Mouse (Mus musculus): Measurements from ENCODE around the gene Zic5.
A peak's percentile ranks its signal among the peaks of the same experiment; 100 is the strongest.

Gene Zic5

DNA sequence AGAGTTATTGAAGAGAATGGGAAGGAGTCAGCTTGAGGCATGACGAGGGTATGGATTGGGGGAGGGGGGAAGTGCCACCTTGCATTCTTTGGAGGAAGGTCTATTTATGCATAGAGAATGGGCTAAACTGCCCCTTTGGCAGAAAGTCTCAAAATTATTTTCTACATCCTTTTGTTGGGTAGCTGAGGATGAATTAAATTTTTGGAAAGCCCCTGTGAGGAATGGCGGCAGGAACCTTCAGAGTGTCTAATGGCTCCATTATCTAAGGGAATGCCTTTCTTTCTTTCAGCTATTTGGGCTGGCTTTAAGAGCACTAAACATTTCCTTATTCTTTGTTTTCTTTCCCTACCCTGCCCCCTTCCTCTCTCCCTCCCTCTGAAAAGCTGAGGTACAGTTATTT is 14.9 kb upstream of the Zic5 start:
- DNase-seq (ENCODE audit: low read depth, low spot score) = peak; percentile 43

DNA sequence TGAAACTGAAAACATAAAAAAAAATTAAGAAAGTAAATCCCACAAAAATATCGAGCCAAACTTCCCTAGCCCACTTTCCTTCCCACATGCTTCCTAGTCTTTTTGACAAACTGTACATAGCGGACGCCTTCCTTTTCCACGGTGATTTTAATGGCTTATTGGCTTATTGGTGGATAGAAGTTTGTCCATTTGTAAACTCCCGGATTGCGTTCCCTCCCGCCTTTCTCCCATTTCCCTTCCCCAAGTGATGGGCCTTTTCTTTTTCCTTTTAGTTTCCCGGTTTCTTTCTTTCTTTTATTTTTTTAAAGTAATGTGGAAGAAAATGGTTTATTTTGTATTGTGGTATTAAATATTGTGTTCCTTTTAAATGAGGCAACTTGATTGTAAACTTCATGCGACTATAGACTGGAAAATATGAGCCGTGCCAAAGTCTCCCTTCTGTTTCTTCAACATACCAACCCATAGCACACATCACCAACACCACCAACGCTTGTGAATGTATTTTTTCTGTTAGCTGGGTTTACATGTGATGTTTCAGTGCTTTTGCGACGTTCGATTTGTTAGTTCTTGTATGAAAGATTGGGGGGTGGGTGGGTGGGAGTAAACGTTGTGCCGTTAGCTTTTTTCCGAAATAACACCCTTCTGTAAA is 14.1 kb upstream of the Zic5 start:
- DNase-seq (ENCODE audit: low read depth, low spot score) = no peak

DNA sequence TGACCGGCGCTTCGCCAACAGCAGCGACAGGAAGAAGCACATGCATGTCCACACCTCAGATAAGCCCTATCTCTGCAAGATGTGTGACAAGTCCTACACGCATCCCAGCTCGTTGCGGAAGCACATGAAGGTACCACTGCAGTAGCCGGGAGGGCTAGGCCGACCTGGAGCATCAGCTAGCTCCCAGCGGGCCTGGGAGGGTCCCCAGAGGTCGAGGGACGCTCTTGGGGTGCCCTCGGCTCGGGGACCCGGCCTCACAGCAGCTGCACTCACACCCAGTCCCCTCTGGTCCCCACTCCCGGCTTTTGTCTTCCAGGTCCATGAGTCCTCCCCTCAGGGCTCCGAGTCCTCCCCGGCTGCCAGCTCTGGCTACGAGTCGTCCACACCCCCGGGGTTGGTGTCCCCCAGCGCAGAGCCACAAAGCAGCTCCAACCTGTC is 13.1 kb upstream of the Zic5 start:
- peak; percentile 61 for DNase-seq (ENCODE audit: low read depth, low spot score)

DNA sequence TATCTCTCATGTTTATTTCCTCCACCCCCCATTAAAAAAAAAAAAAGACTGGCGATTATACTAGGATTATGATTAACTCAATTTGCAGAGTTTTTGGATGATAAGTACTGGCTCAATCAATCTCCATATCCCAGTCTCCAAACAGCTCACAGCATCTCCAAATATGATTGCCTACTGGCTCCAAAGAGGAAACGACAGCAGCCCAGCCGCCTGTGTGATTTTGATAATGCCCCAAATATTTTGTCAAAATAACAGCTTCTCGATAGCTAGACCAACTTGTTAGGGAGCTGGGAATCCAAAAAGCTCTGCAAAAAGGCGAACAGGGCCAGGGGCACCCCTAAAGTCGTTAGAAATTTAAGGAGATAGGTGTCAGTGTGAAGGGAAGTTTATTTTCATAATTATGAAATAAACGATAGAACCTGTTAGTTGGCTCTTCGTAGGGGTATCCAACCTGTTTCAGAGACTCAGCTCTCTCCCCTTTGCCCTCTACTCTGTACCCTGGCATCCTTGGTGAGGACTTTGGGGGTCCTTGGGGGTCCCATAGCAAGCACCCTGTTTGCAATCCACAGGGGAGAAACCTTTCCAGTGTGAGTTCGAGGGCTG is 12.6 kb upstream of the Zic5 start:
- DNase-seq (ENCODE audit: low read depth, low spot score) = no peak

DNA sequence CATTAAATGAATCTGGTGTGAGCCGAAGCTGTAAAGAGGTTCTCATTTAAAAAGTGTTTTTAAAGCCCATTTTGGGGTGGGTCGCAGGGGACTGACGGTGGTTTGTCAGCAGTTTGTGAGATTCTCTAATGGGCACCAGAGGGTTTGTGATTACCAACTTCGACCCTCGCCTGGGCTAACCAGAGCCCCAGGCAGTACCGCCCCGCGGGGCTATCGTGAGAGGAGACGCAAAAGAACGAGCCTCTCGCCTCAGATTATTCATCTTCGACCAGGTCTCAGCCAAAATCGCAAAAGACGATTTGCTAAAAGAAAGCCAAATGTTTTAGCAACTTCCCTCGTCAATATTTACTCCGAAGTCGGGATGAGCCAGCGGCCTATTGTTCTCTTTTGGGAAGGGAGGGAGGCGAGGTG is 11.8 kb upstream of the Zic5 start:
- no peak for DNase-seq (ENCODE audit: low read depth, low spot score)

DNA sequence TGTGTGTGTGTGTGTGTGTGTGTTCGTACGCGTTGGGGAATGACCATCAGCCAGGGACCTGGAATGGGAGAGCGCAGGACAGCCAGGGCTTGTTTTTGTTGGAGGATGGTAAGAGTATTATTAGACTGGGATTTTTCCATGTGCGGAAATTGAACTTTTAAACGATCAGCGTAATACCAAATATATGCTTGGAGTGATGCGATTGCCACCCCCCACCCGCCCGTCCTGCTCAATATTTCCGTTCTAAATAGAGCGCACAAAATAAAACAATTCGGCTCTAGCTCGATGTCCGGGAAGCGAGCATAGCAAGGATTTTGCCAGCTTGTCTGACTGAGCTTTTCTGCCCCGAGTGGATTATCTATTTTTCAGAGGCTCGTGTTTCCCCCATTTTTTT is 11.3 kb upstream of the Zic5 start:
- no peak for DNase-seq (ENCODE audit: low read depth, low spot score)

DNA sequence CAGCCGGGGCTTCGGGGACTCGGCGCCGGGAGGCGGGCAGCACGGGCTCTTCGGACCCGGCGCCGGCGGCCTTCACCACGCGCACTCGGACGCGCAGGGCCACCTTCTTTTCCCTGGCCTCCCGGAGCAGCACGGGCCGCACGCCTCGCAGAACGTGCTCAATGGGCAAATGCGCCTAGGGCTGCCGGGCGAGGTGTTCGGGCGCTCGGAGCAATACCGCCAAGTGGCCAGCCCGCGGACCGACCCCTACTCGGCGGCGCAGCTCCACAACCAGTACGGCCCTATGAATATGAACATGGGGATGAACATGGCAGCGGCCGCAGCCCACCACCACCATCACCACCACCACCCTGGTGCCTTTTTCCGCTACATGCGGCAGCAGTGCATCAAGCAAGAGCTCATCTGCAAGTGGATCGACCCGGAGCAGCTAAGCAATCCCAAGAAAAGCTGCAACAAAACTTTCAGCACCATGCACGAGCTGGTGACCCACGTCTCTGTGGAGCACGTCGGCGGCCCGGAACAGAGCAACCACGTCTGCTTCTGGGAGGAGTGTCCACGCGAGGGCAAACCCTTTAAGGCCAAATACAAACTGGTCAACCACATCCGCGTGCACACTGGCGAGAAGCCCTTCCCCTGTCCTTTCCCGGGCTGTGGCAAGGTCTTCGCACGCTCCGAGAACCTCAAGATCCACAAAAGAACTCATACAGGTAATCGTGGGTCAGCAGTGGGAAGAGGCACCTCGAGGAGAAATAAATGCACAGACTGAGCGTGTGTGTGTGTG is 10.8 kb upstream of the Zic5 start:
- DNase-seq (ENCODE audit: low read depth, low spot score) = peak; percentile 59

DNA sequence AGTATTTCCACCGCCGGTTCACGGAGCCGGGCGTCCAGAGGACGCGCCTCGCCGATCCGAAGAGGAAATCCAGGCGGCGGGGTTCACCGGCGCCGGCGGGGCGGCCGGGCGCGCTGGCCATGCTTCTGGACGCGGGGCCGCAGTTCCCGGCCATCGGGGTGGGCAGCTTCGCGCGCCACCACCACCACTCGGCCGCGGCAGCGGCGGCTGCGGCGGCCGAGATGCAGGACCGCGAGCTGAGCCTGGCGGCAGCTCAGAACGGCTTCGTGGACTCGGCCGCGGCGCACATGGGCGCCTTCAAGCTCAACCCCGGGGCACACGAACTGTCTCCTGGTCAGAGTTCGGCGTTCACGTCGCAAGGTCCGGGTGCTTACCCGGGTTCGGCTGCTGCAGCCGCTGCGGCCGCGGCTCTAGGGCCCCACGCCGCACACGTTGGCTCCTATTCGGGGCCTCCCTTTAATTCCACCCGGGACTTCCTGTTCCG is 10.1 kb upstream of the Zic5 start:
- DNase-seq (ENCODE audit: low read depth, low spot score) = no peak

DNA sequence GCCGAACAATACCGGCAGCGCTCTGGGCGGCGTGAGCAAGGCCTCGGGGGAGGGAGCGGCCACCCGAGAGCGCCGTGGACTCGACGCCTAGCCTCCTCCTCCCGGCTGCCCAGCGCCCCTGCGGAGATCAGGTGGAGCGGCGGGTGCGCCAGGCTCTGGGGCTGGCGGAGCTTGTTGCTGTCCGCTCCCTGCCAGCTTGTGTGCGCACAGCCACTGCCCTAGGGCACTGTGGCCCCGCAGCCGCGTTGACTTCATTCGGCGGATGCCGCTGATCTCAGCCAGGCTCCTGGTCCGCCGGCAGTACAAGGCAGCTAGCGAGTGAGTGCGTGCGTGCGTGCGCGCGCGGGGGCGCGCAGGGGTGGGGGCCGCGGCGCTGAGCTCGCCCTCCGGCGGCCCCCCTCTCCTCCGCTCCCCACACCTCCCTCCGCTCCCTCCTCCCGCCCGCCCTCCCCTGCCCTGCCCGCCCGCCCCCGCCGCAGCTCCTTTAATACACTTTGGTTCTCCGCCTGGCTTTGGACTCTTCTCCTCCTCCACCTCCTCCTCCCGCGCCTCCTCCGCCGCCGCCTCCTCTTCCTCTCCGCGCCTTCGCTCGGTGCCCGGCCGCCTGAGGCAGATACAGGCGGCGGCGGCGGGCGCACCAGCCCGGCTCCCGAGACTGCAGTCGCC is 9.5 kb upstream of the Zic5 start, which contains the start of gene Zic2:
Gene Zic2, plus strand, starts transcription at position 545 of the 666 bp plus-strand sequence.
- no peak for DNase-seq (ENCODE audit: low read depth, low spot score)

DNA sequence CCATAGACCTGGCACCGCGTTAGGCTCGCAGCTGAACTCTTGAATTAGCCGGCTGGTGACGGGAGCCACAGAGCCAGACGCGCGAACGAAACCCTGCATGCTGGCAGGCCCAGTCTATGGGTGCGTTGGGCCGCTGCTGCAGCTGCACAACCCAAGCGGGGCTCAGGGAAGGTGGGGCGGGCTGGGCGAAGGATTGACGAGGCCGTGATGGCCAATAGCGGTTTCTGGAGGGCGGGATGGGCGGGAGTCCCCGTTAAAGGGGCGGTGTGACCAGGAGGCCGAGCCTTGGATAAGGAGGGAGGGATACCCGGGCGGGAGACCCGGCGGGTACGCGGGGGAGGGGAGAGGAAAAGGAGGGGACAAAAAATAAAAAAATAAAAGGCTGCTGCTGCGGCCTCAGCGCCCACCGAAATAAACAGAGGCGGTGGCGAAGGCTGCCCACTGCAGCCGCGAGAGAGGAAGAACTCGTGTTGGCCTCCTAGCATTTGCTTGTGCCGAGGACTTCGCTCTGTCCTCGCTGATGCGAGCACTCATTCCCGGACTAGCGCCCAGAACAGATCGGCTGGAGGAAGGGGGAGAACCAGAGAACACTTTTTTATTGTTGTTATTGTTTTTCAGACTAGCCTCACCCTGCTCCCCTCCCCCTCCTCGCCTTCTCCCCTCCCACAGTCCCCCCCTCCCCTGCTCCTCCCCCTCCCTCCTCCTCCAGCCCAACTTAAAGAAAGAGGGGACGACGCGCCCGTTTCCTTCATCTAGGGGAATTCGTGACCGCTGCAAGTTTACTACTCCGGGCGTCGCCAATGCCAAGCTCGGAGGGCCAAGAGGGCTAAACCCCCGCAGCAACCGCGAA is 8.8 kb upstream of the Zic5 start:
- DNase-seq (ENCODE audit: low read depth, low spot score) = peak; percentile 89

DNA sequence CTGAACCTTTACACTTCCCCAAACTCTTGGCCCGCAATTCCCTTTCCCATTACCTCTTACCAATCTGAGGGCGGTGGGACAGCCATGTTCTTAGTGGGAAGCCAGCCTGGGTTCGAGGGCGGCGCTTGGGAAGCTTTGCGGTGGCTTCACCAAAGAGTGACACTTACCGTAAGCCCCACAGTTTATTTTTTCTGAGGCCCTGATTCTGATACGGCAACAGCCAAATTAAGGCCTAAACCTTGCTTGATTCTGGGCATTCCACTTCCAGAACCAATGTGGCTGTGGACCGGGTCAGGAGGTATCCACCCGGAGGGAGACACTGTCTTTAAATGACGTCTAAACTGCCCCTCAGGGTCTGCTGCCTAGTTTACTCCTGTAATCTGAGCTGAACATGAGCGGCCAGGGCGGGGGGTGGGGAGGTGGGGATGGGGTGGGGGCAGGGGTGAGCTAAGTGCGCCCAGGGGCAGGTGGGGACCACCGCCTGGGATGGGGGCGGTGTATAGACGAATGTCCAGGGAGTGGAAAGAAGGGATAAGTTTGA is 7.8 kb upstream of the Zic5 start:
- DNase-seq (ENCODE audit: low read depth, low spot score) = peak; percentile 43

DNA sequence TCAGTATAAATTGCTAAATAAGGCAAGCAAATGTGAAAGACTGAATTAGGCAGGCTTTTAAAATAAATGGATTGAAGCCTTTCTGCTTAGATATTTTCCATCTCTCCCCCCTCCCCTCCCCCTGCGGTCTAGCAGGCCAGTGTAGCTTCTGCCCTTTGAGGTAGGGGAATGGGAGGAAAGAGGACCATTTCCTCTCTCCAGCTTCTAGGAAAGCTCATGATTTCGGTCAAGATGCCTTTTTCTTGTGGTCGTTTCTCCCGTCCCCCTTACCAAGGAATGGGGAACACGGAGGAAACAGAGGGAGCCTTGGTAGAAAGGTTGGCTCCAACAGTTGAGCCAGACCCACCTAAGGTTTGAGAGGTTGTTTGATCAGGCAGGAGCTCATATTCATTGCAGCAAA is 7.2 kb upstream of the Zic5 start:
- DNase-seq (ENCODE audit: low read depth, low spot score) = no peak

DNA sequence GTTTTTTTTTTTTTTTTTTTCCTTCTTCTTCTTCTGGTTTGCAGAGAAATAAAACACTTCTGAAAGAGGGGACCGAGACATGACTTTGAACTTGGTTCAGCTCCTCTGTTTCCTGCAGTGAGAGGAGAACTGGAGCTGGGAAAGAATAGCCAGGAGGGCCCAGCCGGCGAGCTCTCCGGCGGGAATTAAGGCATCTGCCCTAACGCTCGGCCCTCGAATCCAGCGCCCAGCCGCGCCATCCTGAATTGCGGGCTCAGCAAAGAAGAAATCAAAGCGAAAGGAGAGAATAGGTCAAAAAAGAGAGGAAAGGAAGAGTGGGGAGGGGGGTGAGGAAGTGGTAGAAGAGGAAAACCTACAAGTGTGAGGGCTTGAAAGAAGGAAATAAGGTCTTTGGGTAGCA is 6.7 kb upstream of the Zic5 start:
- no peak for DNase-seq (ENCODE audit: low read depth, low spot score)

DNA sequence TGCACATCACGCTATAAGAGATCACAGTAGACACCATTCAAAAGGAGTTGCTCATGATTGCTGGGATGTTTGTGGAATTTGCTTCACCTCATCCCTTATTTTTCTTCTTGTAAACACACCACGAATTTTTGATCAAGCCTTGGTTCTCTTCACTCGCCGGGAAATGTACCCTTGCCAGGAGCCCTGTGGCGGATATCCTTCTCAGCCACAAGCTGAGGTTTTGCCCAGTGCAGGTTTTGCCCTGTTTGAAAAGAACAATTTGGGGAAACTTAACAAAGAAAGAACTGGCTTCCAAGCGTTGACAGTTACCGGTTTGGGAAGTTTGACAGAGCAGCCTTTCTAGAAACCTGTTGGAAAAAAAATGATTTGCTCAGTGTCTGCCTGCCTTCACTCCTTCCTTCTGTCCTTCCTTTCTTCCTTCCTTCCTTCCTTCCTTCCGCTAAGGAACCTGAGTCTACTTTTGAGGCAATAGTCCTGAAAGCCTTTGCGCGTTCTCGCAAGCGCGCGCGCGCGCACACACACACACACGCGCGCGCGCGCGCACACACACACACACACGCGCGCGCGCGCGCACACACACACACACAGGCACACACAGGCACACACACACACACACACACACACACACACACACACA is 6.1 kb upstream of the Zic5 start:
- no peak for DNase-seq (ENCODE audit: low read depth, low spot score)

DNA sequence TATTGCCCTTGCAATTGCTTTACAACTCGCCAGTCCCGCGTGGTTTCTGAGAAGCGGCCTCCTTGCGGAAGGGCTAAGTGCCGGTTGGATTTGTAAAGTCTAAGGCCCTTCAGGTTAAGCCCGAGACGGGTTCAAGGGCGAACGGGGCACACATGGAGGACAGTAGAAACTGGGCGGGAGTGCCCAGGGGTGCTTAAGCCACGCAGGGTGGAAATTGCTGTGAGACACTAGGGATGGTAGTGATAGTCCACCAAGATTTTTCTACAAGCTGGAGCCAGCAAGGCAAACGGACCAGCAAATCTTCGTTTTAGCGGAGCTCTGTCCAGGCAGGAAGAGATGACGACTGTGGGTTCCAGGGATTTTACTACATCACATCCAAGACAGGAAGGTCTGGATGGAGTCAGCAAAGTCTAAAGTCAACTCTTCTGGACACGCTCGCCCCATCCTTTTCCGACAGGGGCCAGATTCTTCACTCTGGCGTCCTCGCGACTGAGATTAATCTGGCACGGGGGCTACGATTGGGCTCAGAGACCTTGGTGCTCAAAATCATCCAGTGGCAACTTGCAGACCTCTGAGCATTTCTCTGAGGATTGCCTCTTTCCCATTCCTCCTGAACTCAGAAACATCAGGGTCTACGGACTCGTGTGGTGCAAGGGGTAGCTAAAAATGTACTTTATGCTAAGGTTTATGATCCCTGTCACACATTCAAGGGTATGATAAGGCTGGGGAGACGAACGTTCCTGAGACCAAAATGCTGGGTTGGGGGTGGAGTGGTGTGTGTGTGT is 3.7 kb upstream of the Zic5 start:
- peak; percentile 75 for DNase-seq (ENCODE audit: low read depth, low spot score)

DNA sequence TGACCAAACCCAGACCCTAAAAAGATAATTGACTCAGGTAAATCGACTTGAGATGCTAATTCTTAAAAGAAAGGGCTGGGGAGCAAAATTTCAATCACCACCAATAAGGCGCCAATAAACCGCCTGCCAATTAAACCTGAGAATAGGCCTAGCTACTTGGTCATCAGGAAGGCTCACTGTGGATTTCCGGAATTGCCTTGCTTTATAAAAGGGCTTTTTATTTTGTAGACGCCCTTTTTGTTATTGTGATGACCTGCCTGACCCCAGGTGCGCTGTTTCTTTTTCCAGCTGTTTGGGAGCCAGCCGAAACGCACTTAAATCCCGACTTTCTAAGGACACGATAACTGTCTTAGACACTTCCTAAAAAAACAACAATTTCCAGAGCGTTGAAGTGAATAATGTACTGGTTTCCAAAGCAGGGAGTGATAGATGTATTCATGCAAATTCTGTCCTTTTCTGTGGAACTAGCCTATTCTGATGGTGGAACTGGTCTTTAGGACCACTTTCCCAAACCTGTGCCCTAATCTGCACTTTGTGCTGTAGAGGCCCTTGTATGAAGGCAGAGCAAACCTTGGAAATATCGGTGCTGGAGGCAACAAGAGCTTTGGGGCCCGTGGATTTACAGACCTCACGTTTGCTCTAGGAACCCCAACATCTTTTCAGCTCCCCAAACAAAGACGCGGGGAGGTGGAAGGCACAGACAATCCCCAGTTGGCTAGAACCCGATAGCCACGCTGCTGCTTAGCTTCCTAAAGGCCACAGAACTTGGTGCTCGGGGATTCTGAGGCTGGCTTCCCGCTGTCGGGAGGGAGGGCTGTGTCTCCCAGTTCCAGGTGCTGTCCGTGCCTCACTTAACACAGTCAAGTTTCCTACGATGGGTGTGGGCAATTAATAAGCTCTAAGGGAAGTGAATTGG is 2.7 kb upstream of the Zic5 start:
- DNase-seq (ENCODE audit: low read depth, low spot score) = peak; percentile 87

DNA sequence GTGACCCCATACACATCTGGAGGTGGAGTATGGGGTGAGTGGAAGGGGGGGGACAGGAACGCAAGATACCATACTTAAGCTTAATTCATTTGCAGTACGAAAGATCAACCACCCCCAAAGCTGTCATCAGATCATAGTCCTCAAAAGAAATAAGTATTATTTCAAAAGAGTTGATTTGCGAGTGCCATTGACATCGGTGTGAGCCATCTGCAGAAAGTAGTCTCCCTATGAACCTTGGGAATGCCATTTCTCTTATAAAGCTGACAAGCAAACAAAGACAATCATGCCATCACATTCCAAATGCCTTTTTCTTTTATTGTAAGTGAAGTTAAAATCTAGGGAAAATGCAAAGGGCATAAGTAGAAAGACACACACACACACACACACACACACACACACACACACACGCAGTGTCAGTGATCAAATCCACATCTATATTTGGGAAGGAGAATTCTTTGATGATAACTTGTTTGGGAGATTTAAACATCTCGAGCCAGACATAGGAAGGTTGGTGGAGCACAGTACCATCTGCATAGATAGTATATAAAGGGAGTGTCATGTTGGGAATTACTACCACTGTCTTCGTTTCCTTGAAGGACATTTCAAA is 1.4 kb upstream of the Zic5 start:
- no peak for DNase-seq (ENCODE audit: low read depth, low spot score)

DNA sequence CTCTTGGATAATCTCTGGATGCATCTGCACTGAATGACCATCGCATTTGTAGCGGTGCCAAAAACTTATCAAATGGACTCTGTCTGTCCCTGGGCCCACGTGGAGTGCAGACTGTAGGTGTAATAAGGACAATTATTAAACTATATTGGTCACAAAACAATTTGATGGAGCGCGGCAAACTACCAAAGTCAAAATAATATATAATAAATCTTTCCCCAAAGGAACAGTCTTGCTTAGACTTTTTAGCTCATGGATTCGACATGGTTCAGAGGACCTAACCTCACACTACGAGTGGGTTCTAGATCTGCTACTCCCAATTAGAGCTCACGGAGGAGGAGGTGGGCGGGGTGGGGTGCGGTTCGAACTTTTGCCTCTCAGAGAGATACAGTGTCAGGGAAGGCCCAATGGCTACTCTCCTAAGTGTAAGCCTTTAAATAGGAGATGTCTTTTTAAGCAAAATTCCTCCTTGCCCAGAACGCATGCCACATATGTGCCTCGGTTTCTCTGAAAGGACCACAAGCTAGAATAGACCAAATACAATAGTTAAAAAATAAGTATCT is 534 bp upstream of the Zic5 start:
- DNase-seq (ENCODE audit: low read depth, low spot score) = peak; percentile 69
